Mouse (Mus musculus) olfactory bulb, adult 2 months (tissue): ENCODE measurements around the gene Entpd8. TPM values are rescaled to one million over a fixed set of nuclear protein-coding genes. Genes with fewer than 3 reads are reported as not detected.
A peak's percentile ranks its signal among the peaks of the same experiment; 100 is the strongest.

ENCODE experiments used
- H3K27ac ChIP-seq: fragments of 200-500 bp; 2 replicates; pipeline ENCODE4 v1.5.1; 2012; ENCODE audit warnings: low read depth, low read length; ENCODE audit not compliant: insufficient read depth
- H3K4me1 ChIP-seq: fragments of 200-500 bp; 2 replicates; pipeline ENCODE4 v1.6.1; 2012; ENCODE audit warnings: low read length; ENCODE audit not compliant: control insufficient read depth, insufficient read depth
- H3K4me3 ChIP-seq: fragments of 200-500 bp; 2 replicates; pipeline ENCODE4 v1.5.1; 2012; ENCODE audit warnings: mild to moderate bottlenecking, low read depth, low read length, moderate library complexity; ENCODE audit not compliant: insufficient read depth
- CTCF ChIP-seq: fragments of 200-500 bp; IDR thresholded peaks from 2 replicates; pipeline ENCODE4 v1.5.1; 2012; ENCODE audit warnings: low read depth, mild to moderate bottlenecking, low read length, moderate library complexity; ENCODE audit not compliant: insufficient read depth
- POLR2A ChIP-seq: fragments of 200-500 bp; IDR thresholded peaks from 2 replicates; pipeline ENCODE4 v1.6.1; 2012; ENCODE audit warnings: mild to moderate bottlenecking, low read depth, low read length, moderate library complexity; ENCODE audit not compliant: insufficient read depth
- WGBS: fragments of 180-500 bp; shearing (Covaris S2); methylation state at CpG from one replicate; pipeline ENCODE4 v1.1.7; 2018; 5-methylcytosine and 5-hydroxymethylcytosine counted together
- polyA plus RNA-seq: library from polyadenylated mRNA; stranded (reverse); fragments of >200 nt; gene quantifications from 2 replicates; pipeline ENCODE4 v1.2.4, GENCODE M21; 2012; ENCODE audit warnings: low replicate concordance; ENCODE audit not compliant: missing spikeins, insufficient read depth, insufficient read length

The Entpd8 gene
- polyA plus RNA-seq = not detected in 2 replicates

DNA sequence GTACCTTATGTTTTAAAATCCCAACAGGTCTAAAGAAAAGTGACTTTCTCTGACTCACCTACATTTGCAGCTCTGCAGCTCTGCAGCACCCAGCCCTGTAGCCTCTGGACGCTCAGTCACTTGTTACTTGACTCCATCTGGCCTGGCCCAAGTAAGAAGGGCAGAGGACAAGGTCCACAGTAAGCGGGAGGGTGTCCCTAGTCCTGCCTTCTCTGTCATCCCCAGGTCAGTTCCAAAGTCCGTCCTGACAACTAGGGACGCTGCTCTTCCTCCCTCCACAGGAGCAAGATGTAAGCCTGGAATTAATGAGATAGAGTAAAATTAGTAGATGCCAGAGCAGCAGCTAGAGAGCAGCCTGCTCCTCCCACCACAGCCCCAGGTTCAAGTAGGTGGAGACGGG is at the start of gene Entpd8:
Gene Entpd8, plus strand, starts transcription at position 229 of the 400 bp plus-strand sequence.
- no peak for TF ChIP-seq CTCF
- no peak for TF ChIP-seq POLR2A
- no peak within 1 kb of the TSS for H3K4me3 ChIP-seq
- 70% methylated on average over 5 of the region's 5 CpGs for WGBS
- H3K4me1 ChIP-seq = no peaks in the 10 kb centered on the region
- no peak within 1 kb of the TSS for H3K27ac ChIP-seq

DNA sequence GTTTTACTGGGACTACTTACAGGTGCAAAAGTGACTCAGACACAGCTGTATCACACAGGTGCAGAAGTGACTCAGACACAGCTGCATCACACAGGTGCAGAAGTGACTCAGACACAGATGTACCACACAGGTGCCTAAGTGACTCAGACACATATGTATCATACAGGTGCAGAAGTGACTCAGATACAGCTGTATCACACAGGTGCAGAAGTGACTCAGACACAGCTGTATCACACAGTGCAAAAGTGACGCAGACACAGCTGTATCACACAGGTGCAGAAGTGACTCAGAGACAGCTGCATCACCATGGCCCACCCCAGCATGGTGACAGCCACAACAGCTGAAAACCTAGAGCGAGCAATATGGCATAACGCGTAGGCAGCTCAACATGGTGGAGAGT is 45.1 kb upstream of the Entpd8 start:
- no peak for TF ChIP-seq POLR2A
- no peak for TF ChIP-seq CTCF
- Histone ChIP-seq H3K27ac (no peak overlapping the region), H3K4me1 (no peaks in the 10 kb centered on the region), H3K4me3 (no peak overlapping the region)
- WGBS = 93% methylated on average over 4 of the region's 4 CpGs

DNA sequence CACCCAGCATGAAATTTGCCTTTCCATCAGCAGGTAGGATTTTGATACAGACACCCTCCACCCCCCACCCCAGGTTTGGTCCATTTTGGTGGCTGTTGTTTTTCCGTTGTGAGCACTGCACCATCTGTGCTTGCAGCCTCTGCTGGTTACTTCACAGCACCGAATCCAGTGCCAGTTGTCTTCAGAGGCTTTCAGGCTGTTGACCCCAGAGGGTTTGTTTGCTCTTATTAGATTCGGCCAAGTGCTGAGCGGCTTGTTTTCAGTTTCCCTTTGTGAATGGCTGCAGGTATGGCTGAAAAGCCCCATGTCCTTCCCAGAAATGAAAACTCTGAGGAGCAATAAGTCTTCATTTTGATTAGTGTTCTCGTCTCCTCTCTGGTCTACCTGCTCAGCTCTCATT is 40.0 kb upstream of the Entpd8 start:
- Histone ChIP-seq H3K27ac (no peak overlapping the region), H3K4me1 (no peaks in the 10 kb centered on the region), H3K4me3 (no peak overlapping the region)
- no peak for TF ChIP-seq CTCF
- no peak for TF ChIP-seq POLR2A
- WGBS = 86% methylated on average over 5 of the region's 5 CpGs

DNA sequence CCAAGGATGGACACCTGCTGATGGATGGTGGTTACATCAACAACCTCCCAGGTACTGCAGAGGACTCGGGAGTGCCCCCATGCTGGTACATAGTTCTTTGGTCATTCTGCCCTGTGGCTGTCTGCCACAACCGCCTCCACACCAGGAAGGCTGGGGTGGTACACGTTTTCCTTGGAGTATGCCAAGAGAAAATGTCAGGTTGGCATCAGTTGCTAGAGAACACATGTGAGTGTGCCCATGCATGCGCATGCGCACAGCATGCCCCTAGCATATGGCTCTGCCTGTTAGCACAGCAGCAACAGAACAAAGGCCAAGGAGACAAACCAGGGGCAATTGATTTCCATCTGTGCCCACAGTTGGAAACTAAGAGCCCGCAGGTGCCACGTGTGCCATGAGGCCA is 29.2 kb upstream of the Entpd8 start:
- H3K4me3 ChIP-seq = no peak overlapping the region
- WGBS = 88% methylated on average over 7 of the region's 7 CpGs
- H3K27ac ChIP-seq = no peak overlapping the region
- TF ChIP-seq POLR2A = no peak
- TF ChIP-seq CTCF = no peak
- H3K4me1 ChIP-seq = peaks cover 16% of the 10 kb centered on the region

DNA sequence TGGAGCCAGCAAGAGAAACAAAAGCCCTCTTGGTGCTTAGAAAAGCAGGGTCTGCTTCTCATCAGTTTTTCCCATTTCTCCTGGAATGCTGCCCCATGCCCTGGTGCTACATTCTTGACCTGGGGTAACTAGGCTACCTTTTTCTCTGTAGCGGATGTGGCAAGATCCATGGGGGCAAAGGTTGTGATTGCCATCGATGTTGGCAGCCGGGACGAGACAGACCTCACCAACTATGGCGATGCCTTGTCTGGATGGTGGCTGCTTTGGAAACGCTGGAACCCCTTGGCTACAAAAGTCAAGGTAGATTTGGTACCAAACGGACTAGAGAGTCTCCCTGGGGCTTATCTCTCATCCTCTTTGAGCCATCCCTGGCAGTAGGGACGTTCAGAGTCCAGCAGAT is 28.7 kb upstream of the Entpd8 start:
- Histone ChIP-seq H3K4me1 (peaks cover 21% of the 10 kb centered on the region), H3K4me3 (no peak overlapping the region), H3K27ac (no peak overlapping the region)
- 88% methylated on average over 8 of the region's 8 CpGs for WGBS
- TF ChIP-seq POLR2A (no peak), CTCF (no peak)

DNA sequence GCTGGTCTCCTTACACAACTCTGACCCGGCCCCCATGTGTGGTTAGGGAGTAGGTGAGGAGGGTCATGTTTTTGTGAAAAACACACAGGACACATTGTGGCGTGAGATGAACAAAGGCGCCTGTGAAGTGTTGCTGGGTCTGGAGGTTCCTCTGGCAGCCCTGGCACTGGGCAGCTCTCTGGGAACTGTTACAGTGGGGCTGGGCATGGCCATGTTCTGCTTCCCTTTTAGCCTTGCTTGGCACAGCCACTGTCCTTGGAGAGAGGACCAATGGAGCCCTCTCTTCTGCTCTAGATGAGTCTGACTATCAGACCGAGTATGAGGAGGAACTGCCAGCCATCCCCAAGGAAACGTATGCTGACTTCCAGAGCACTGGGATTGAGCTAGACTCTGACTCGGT is 27.0 kb upstream of the Entpd8 start:
- TF ChIP-seq POLR2A (no peak), CTCF (no peak)
- H3K4me3 ChIP-seq = no peak overlapping the region
- 87% methylated on average over 6 of the region's 6 CpGs for WGBS
- no peak overlapping the region for H3K27ac ChIP-seq
- peaks cover 25% of the 10 kb centered on the region for H3K4me1 ChIP-seq

DNA sequence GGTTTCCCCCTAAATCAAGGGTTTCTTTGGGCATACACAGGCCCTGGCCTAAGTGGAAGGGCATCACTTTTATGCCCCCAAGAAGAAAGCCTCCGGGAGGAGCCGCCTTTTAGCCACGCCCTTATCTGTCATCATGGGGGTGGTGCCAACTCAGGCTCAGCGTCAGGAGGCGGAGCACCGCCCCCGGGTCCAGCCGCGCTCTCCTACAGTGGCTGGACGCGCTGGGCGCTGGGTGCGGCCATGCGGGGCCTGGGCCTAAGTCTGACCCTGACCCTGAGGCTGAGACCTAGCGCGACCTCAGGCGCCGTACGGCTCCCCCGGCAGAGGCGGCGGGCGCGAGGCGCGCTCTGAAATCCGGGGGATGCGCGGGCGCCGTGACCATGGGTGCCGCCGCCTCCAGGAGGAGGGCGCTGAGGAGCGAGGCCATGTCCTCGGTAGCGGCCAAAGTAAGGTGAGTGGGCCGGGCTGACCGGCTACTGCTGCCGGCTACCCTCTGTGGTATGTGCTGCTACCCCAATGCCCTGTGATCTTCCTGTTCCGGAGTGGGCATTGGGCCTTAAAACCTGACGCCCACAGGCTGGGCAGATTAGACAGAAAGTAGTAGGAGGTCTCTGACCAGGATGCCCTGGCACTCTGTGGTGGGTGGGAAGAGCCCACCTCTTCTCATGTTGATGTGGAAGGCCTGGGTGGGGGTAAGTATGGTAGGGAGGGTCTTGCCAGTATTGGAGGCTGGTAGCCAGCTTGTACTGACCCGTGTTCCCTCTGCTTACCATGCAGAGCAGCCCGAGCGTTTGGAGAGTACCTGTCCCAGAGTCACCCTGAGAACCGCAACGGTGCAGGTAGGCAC is 25.7 kb upstream of the Entpd8 start, which contains the start of gene Nsmf:
Gene Nsmf, plus strand, starts transcription at position 135 of the 847 bp plus-strand sequence.
- under 1% methylated on average over 47 of the region's 47 CpGs for WGBS
- Histone ChIP-seq H3K4me3 (peak within 1 kb of the TSS; percentile 91), H3K27ac (peak within 1 kb of the TSS; percentile 76), H3K4me1 (peaks cover 34% of the 10 kb centered on the region)
- TF ChIP-seq CTCF (no peak), POLR2A (peak; percentile 93)

DNA sequence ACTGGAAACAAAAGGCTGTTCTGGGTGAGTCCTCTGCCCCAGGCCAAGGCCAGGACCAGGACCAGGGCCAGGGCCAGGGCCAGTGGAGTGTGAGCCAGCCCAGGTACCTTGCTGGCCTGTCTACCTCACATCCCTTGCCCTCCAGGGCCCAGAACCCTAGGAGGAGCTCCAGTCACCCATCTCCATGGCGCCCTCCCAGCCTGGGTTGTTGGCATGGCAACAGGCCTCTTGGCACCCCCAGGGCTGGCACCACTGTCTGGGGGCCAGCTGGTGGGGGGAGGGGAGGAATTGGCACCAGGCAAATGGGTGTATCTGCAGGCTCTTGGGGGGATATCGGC is 25.1 kb upstream of the Entpd8 start:
- TF ChIP-seq CTCF (no peak), POLR2A (no peak)
- 0% methylated on average over 2 of the region's 2 CpGs for WGBS
- peak overlapping the region; percentile 76; the same call in 1 of the 2 replicates for H3K27ac ChIP-seq

DNA sequence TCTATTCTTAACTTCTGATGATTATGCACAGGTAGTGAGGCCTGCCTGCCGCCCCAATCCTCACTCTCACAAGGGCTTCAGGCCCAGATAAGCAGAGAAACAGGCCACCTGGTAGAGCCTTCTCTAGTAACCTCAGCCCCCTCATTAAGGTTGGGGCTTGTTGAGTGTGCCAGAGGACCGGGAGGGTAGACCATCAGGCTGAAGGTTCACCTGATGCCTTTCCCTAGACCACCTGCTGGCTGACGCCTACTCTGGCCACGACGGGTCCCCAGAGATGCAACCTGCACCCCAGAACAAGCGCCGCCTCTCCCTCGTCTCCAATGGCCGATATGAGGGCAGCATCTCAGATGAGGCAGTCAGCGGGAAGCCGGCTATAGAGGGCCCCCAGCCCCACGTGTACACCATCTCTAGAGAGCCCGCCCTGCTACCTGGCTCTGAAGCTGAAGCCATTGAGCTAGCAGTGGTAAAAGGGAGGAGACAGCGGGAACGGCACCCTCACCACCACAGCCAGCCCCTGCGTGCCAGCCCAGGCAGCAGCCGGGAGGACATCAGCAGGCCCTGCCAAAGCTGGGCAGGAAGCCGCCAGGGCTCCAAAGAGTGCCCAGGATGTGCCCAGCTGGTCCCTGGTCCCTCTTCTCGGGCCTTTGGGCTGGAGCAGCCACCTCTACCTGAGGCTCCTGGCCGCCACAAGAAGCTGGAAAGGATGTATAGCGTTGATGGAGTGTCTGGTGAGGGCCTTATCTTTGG is 24.5 kb upstream of the Entpd8 start:
- Histone ChIP-seq H3K4me1 (peaks cover 34% of the 10 kb centered on the region), H3K4me3 (peak overlapping the region; percentile 91), H3K27ac (0 out of 2 replicates have a peak overlapping the region, but pooled peaks have one; percentile 10)
- 57% methylated on average over 21 of the region's 21 CpGs for WGBS
- TF ChIP-seq CTCF (no peak), POLR2A (no peak)

More for the DNA sequence above, 25.1 kb upstream of the Entpd8 start:
- Histone ChIP-seq H3K4me1 (peaks cover 34% of the 10 kb centered on the region), H3K4me3 (peak overlapping the region; percentile 91)
